Mouse (Mus musculus): ENCODE results near the gene Cd79a.
"Not testable (repeated sequence)": the region's sequence is repeated elsewhere in the genome, so short reads cannot be mapped to it uniquely, and the experiment has no call there.

The Cd79a gene

DNA sequence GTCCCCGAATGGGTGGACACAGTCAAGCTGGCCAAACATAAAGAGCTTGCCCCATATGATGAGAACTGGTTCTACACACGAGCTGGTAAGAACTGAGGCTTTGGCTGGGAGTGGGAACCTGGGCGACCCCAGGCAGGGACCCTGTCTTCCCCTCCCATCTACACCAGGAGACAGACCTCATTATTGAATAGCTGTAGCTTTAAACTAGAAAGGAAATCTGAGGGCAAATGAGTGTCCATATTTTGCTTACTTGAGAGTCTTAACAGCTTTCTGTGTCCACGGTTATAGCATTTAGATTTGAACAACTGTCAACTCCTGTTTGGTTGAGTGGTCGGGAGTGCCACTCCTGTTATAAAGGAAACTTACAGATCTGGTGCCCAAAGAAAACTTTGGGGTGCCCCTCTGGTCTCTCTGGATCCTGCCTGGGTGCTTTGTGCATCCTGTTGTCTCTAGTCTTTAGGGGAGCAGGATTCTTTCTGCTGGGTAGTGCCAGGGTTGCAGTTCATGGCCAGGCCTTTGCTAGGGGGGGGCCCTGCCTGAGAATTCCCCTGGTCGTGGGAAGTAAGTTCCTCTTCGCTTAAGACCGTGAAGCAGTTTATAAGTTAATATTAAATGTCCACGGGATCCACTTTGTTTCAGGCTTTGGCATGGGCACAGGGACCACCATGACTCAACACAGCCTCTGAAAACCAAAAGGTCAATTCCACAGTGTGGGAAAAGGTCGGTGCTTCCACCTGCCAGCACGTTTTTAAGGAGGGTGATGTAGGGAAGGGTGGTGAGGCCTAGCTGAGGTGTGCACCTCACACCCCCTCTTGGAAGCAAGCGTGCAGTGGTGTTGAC lies 11.5 kb upstream of the Cd79a start:
- DNase-seq (ENCODE audit: low read depth) = peak; percentile 33

DNA sequence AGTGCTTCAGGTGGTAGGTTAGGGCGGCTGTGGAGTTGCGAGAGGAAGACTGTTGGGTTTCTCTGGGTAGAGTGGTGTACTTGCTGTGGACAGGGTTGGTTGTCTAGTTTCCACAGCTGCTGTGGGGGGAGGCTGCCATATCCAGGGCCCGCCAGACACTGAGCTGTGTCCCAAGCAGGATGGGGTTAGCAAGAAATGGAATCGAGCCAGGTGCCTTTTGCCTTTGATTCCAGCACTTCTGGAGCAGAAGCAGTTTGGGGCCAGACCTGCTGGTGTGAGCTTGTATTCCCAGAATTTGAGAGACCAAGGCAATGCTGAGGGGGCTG lies 10.9 kb upstream of the Cd79a start:
- DNase-seq (ENCODE audit: low read depth) = peak; percentile 53

- DNase-seq (ENCODE audit: low read depth) = no peak
Measured at GRCm38 (mm10) chr7:24887096-24887495, 10.1 kb upstream of the Cd79a start.

GRCm38 (mm10) chr7:24889431-24890220 lies 7.6 kb upstream of the Cd79a start:
- DNase-seq (ENCODE audit: low read depth) = no peak

- DNase-seq (ENCODE audit: low read depth) = peak; percentile 91
Measured at GRCm38 (mm10) chr7:24890281-24891216, 6.6 kb upstream of the Cd79a start.

GRCm38 (mm10) chr7:24891241-24892124 lies 5.7 kb upstream of the Cd79a start:
- DNase-seq (ENCODE audit: low read depth) = no peak

- DNase-seq (ENCODE audit: low read depth) = no peak
Measured at GRCm38 (mm10) chr7:24892125-24892583, 5.0 kb upstream of the Cd79a start.

DNA sequence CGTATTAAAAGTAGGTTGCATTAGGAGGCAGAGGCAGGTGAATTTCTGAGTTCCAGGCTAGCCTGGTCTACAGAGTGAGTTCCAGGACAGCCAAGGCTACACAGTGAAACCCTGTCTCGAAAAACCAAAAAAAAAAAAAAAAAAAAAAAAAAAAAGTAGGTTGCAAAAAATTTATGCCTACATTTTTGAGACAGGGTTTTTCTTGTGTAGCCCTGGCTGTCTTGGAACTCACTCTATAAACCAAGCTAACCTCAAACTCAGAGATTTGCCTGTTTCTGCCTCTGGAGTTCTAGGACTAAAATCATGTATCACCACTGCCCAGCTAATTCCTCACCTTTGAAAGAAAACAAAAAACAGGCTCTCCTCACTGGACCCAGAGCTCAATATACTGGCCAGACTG lies 1.4 kb upstream of the Cd79a start:
- not testable (repeated sequence) for DNase-seq (ENCODE audit: low read depth)

GRCm38 (mm10) chr7:24896269-24896668 lies 912 bp upstream of the Cd79a start:
- no peak for DNase-seq (ENCODE audit: low read depth)

GRCm38 (mm10) chr7:24897959-24898358 lies 778 bp downstream of the Cd79a start:
- no peak for DNase-seq (ENCODE audit: low read depth)

- no peak for DNase-seq (ENCODE audit: low read depth)
Measured at GRCm38 (mm10) chr7:24901114-24901513, 3.9 kb downstream of the Cd79a start.

DNA sequence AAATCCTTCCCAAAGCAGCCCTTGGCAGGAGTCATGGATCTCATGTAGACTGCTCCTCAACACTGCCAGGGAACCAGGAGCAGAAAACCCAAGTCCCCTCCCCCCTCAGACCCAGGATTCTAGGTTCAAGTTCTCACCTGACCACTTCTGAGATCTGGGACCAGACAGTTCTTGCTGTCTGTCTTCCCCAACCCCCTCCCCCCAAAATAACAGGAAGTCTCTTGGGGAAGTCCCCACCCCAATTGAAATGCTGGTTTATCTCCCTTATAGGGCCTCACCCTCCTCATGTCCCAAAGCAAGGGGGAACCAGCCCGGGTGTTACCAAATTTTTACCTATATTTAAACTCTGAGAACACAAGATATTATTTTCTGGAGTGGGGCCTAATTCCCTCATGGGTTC lies 4.7 kb downstream of the Cd79a start:
- DNase-seq (ENCODE audit: low read depth) = no peak

DNA sequence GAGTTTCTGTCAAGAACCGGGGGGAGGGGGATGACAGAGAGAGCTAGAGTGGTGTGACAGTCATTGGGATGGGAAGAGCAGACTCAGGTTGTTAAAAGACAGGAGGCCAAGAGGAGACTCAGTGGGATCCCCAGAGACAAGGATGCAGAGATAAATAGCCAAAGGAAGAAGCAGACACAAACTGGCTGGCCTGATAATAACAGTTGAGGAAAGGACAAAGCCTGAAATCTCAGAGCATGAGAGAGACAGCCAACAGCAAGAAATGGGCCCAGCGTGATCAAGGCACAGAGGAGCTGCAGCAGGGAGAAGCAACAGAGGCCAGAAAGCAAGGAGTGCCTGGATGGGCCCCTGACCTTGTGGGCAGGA lies 5.1 kb downstream of the Cd79a start:
- DNase-seq (ENCODE audit: low read depth) = no peak

DNA sequence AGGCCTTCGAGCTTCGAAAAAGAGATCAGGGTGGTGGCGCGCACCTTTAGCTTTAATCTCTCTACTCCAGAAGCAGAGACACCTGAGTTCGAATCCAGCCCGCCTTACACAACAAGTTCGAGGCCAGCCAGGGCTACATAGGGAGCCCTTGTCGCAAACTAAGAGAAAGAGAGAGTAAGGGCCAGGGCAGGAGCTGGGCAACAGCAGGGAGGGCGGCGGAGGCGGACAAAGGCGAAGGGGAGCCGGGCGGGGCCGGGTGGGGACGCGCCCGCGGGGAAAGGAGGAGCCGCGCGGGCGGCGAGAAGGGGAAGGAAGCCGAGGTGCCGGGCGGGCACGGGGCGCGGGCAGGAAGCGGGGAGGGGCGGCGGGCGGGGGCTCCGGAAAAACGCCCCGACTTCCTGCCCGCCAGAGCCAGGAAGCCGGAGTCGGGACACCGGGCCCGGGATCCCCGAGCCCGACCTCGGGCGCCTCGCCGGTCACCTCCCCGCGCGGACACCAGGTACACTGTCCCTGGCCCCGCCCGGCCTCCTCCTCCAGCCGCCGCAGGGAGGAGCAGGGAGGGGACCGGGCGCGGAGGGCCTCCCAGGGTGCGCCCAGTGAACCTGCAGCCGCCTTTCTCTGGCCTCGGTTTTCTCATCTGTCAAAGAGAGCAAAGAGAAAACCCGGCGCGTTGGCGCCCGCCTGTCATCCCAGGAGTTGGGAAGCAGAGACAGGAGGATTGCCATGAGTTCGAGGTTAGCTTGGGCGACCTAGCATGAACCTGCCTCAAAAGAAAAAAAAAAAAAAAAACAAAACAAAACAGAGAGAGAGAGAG lies 5.7 kb downstream of the Cd79a start, which contains the start of gene Arhgef1:
Gene Arhgef1, plus strand, starts transcription at position 283 of the 814 bp plus-strand sequence.
- DNase-seq (ENCODE audit: low read depth) = peak; percentile 73

- DNase-seq (ENCODE audit: low read depth) = no peak
Measured at GRCm38 (mm10) chr7:24903444-24903825, 6.3 kb downstream of the Cd79a start.

DNA sequence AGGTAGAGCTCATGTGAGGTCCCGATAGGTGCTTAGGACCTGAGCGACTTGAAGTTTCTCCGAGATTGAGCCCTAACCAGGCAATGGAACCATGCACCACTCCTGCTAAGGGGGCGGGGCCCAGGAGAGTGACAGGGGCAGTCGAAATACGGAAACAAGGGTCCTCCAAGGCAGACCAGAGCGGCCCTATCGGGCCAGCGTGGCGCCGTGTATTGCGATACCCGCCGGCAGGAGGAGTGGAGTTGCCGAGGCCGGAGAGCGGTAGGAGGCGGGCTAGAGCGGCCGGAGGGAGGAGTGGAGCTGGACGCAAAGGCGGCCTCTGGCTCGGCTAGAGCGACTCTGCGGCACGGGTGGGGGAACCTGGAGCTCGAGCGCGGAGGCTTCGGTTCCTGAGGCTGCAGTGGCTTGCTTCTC lies 6.9 kb downstream of the Cd79a start:
- peak; percentile 99 for DNase-seq (ENCODE audit: low read depth)

DNA sequence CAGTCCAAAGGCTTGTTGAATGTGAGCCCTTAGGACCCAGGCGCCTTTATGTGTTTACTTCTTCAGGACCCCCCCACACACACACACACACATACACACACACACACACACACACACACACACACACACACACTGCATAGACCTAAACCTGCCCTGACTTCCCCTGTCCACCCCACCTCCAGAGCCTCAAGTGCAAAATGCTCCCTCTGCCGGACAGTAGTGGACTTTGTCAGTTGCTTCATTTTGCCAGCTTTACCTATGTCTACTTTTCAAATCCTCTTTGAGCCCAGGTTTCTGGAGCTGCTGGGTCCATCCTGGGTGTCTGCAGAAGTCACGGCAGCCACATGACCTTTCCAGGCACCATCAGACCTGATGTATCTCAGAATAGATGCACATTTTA lies 7.8 kb downstream of the Cd79a start:
- peak; percentile 86 for DNase-seq (ENCODE audit: low read depth)

DNA sequence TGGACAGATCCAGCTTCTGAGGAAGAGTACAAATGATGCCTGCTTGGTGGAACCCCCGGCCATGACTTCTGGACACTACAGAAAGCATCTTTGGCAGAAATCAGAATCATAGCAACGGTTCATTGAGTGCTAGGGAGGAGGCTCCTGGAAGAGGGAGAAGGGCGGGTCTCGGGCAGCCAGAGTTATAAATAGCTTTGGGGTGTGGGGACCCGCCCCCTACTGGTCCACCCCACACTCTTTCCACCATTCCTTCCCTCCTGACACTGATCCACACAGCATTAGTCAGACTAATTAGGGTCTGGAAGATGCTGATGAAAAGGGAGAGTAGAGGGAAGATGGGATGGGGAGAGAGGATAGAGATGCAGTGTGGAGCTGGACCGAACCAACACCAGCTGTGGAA lies 9.4 kb downstream of the Cd79a start:
- peak; percentile 47 for DNase-seq (ENCODE audit: low read depth)

DNA sequence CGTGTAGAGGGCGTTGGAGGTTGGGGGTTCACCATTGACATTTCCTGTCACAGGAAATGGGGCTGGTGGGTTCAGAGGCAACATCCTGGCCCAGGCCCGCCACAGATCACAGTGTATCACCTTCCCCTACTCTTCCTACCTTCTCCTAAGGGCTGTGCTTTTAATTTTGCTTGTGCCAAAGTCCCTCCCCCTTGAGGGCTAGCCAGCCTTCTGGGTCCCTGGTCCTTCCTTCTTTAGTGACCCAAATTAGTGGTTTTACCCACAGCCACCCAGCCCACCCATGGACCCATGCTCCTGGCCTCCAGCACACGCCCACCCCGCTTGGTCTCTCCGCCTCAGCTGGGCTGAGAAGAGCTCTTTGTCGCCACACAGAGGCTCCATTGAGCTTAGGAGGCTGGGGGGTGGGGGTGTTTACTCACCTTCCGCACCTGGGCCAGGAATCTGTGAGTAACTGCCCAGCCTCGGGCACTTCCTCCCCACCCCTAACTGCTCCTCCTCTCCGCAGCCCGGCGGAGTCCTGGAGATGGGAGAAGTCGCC lies 10.1 kb downstream of the Cd79a start:
- DNase-seq (ENCODE audit: low read depth) = no peak

- DNase-seq (ENCODE audit: low read depth) = no peak
Measured at GRCm38 (mm10) chr7:24912480-24912879, 15.3 kb downstream of the Cd79a start.

Measured in NIH3T3 (cell line).